Mouse (Mus musculus): Measurements from ENCODE around the gene Chst3.
"Not testable (repeated sequence)": the region's sequence is repeated elsewhere in the genome, so short reads cannot be mapped to it uniquely, and the experiment has no call there.

Chst3 gene

GRCm38 (mm10) chr10:60218591-60219499, at the start of gene Chst3:
Gene Chst3 (minus strand): TSS chr10:60219260.
- CTCF ChIA-PET = interaction anchor here (0.5 to 2.9 kb wide), 22 partner anchors 12 to 112 kb away, joined by 3 to 12 read pairs (median 4); no protein-coding TSS in a partner anchor
- POLR2A ChIA-PET = interaction anchor here (0.6 to 5.8 kb wide), 26 partner anchors 8 to 534 kb away, joined by 3 to 42 read pairs (median 4); partner anchors contain the start of gene Slc29a3 (in 1 of the 4)

- POLR2A ChIA-PET = interaction anchor here in 2 of 4 experiments (0.7 to 1.5 kb wide), 7 partner anchors 11 to 317 kb away, joined by 3 to 6 read pairs (median 3); partner anchors contain the start of gene Ddit4 (in 1 of the 2)
These were observed 49.7 kb upstream of the Chst3 start for GRCm38 (mm10) chr10:60268738-60269137.

GRCm38 (mm10) chr10:60266842-60267401, 47.9 kb upstream of the Chst3 start:
- CTCF ChIA-PET = interaction anchor here in 2 of 4 experiments (0.8 to 2.6 kb wide), 2 partner anchors 20 to 76 kb away, joined by 3 to 9 read pairs; no protein-coding TSS in a partner anchor
- POLR2A ChIA-PET = interaction anchor here in 1 of 4 experiments (0.5 to 1.5 kb wide), 4 partner anchors 10 to 82 kb away, joined by 3 to 11 read pairs (median 3); no protein-coding TSS in a partner anchor

More at GRCm38 (mm10) chr10:60268738-60269137, 49.7 kb upstream of the Chst3 start:
- CTCF ChIA-PET = interaction anchor here in 1 of 4 experiments (0.8 to 1.0 kb wide), 2 partner anchors 24 to 77 kb away, joined by 3 read pairs; no protein-coding TSS in a partner anchor

- ChIA-PET CTCF (interaction anchor here (0.7 to 1.5 kb wide), 4 partner anchors 10 to 20 kb away, joined by 3 to 4 read pairs (median 4); no protein-coding TSS in a partner anchor), POLR2A (interaction anchor here in 2 of 4 experiments (0.9 to 3.7 kb wide), 4 partner anchors 13 to 31 kb away, joined by 3 to 27 read pairs (median 4); no protein-coding TSS in a partner anchor)
These were observed 46.2 kb upstream of the Chst3 start for GRCm38 (mm10) chr10:60265252-60265651.

- CTCF ChIA-PET = interaction anchor here in 1 of 4 experiments (0.7 to 2.8 kb wide), 3 partner anchors 17 to 369 kb away, joined by 3 to 11 read pairs (median 3); no protein-coding TSS in a partner anchor
- POLR2A ChIA-PET = interaction anchor here in 2 of 4 experiments (0.8 to 3.7 kb wide), 6 partner anchors 10 to 17 kb away, joined by 3 to 27 read pairs (median 5); partner anchors contain the start of gene Psap (in 1 of the 2)
These were observed 44.3 kb upstream of the Chst3 start for GRCm38 (mm10) chr10:60263351-60263750.

- POLR2A ChIA-PET = interaction anchor here in 3 of 4 experiments (0.6 to 3.7 kb wide), 7 partner anchors 10 to 393 kb away, joined by 3 to 27 read pairs (median 4); no protein-coding TSS in a partner anchor
- CTCF ChIA-PET = interaction anchor here in 3 of 4 experiments (0.7 to 2.8 kb wide), 4 partner anchors 16 to 431 kb away, joined by 3 to 11 read pairs (median 4); no protein-coding TSS in a partner anchor
These were observed 43.3 kb upstream of the Chst3 start for GRCm38 (mm10) chr10:60262386-60262785.

GRCm38 (mm10) chr10:60261530-60261929, 42.5 kb upstream of the Chst3 start:
- ChIA-PET POLR2A (interaction anchor here in 3 of 4 experiments (0.6 to 2.4 kb wide), 6 partner anchors 9 to 736 kb away, joined by 3 to 21 read pairs (median 4); no protein-coding TSS in a partner anchor), CTCF (interaction anchor here in 2 of 4 experiments (0.6 to 1.1 kb wide), 4 partner anchors 10 to 1270 kb away, joined by 3 to 9 read pairs (median 4); no protein-coding TSS in a partner anchor)

- CTCF ChIA-PET = interaction anchor here in 1 of 4 experiments (1.0 to 1.1 kb wide), 2 partner anchors 9 to 14 kb away, joined by 3 to 5 read pairs; no protein-coding TSS in a partner anchor
- POLR2A ChIA-PET = interaction anchor here in 3 of 4 experiments (0.5 to 2.4 kb wide), 8 partner anchors 8 to 362 kb away, joined by 3 to 21 read pairs (median 4); no protein-coding TSS in a partner anchor
These were observed 41.7 kb upstream of the Chst3 start for GRCm38 (mm10) chr10:60260557-60261294.

GRCm38 (mm10) chr10:60257261-60257825, 38.3 kb upstream of the Chst3 start:
- ChIA-PET CTCF (interaction anchor here (0.5 to 2.8 kb wide), 14 partner anchors 11 to 363 kb away, joined by 3 to 17 read pairs (median 5); no protein-coding TSS in a partner anchor), POLR2A (interaction anchor here (0.6 to 2.2 kb wide), 33 partner anchors 10 to 570 kb away, joined by 3 to 15 read pairs (median 3); partner anchors contain the start of genes Psap (in 1 of the 4), Slc29a3 (in 1 of the 4) and Vsir (in 1 of the 4))

- ChIA-PET CTCF (interaction anchor here in 1 of 4 experiments (2.8 kb wide), 1 partner anchor 12 kb away, joined by 14 read pairs; no protein-coding TSS in a partner anchor), POLR2A (interaction anchor here in 3 of 4 experiments (0.6 to 2.0 kb wide), 5 partner anchors 9 to 257 kb away, joined by 3 to 15 read pairs (median 3); no protein-coding TSS in a partner anchor)
These were observed 37.0 kb upstream of the Chst3 start for GRCm38 (mm10) chr10:60256088-60256487.

GRCm38 (mm10) chr10:60252606-60253005, 33.5 kb upstream of the Chst3 start:
- ChIA-PET CTCF (interaction anchor here (0.5 to 1.5 kb wide), 11 partner anchors 13 to 756 kb away, joined by 3 to 5 read pairs (median 3); partner anchors contain the start of gene Vsir (in 1 of the 4)), POLR2A (interaction anchor here in 3 of 4 experiments (0.6 to 4.7 kb wide), 18 partner anchors 8 to 969 kb away, joined by 3 to 27 read pairs (median 4); partner anchors contain the start of genes Psap (in 2 of the 3) and Chst3 (in 1 of the 3))

- CTCF ChIA-PET = interaction anchor here (0.5 to 1.7 kb wide), 18 partner anchors 8 to 886 kb away, joined by 3 to 6 read pairs (median 3); partner anchors contain the start of gene Vsir (in 1 of the 4)
These were observed 33.1 kb upstream of the Chst3 start for GRCm38 (mm10) chr10:60252187-60252586.

GRCm38 (mm10) chr10:60250426-60250965, 31.4 kb upstream of the Chst3 start:
- POLR2A ChIA-PET = interaction anchor here in 3 of 4 experiments (0.6 to 4.7 kb wide), 15 partner anchors 10 to 299 kb away, joined by 3 to 27 read pairs (median 4); partner anchors contain the start of genes Ascc1 (in 1 of the 3), Ddit4 (in 1 of the 3) and Psap (in 1 of the 3)
- CTCF ChIA-PET = interaction anchor here in 3 of 4 experiments (0.5 to 1.7 kb wide), 7 partner anchors 14 to 183 kb away, joined by 3 to 5 read pairs (median 3); no protein-coding TSS in a partner anchor

More at GRCm38 (mm10) chr10:60252187-60252586, 33.1 kb upstream of the Chst3 start:
- POLR2A ChIA-PET = interaction anchor here in 3 of 4 experiments (0.6 to 4.7 kb wide), 19 partner anchors 9 to 366 kb away, joined by 3 to 27 read pairs (median 4); partner anchors contain the start of gene Chst3 (in 1 of the 3)

- POLR2A ChIA-PET, CTCF ChIA-PET: not testable (repeated sequence)
These were observed 29.3 kb upstream of the Chst3 start for GRCm38 (mm10) chr10:60248345-60248744.

GRCm38 (mm10) chr10:60246519-60246918, 27.5 kb upstream of the Chst3 start:
- CTCF ChIA-PET = interaction anchor here (0.5 to 4.2 kb wide), 85 partner anchors 9 to 1209 kb away, joined by 3 to 51 read pairs (median 4); partner anchors contain the start of genes Chst3 (in 2 of the 4), Psap (in 1 of the 4), Slc29a3 (in 1 of the 4) and Spock2 (in 1 of the 4)
- POLR2A ChIA-PET = interaction anchor here in 3 of 4 experiments (0.5 to 1.8 kb wide), 36 partner anchors 9 to 349 kb away, joined by 3 to 15 read pairs (median 3); no protein-coding TSS in a partner anchor
